Mouse (Mus musculus): Measurements from ENCODE around the gene Rps12-ps3. TPM values are rescaled to one million over a fixed set of nuclear protein-coding genes. Genes with fewer than 3 reads are reported as not detected.

The Rps12-ps3 gene
- polyA plus RNA-seq (2016; fragmentation: Nextera tagmentation; extraction: Ambion mirVana), result 3.3 and 17.4 TPM in 2 replicates

DNA sequence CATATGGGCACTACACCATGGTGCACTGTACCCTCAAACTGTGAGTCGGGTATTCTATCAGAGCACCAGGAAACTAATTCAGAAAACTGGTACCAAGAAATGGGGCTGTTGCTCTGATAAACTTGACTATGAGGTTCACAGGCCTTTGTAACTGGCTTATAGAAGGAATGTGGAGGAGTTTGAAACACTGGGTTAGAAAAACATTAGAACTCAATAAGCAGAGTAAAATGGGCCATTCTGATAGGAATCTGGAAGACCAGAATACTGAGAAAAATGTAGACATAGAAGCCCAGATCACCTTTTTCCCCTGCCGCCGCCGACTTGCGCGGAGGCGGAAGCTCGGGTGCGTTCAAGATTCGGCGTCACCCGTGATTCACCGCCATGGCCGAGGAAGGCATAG is at the start of gene Rps12-ps3:
TSS of gene Rps12-ps3 (plus strand) at position 301 of the 400 bp plus-strand sequence.
- no peaks in the 10 kb centered on the region for H3K27me3 ChIP-seq (ENCODE audit: insufficient read depth, poor library complexity, severe bottlenecking)
- DNase-seq (ENCODE audit: low spot score), result no peak
- H3K9me3 ChIP-seq, result no peaks in the 10 kb centered on the region
- H3K4me3 ChIP-seq, result no peak within 1 kb of the TSS
- no peak within 1 kb of the TSS for H3K27ac ChIP-seq
- WGBS, result 98% methylated on average over 14 of the region's 14 CpGs
- H3K36me3 ChIP-seq, result peaks cover 22% of the 10 kb centered on the region
- H3K4me1 ChIP-seq (replicated peaks), result no peaks in the 10 kb centered on the region

GRCm38 (mm10) chr19:59273190-59273589 is 48.9 kb upstream of the Rps12-ps3 start:
- H3K4me1 ChIP-seq (replicated peaks), result peaks cover 11% of the 10 kb centered on the region; the same call in 1 of the 2 replicates
- 82% methylated on average over 7 of the region's 7 CpGs for WGBS

GRCm38 (mm10) chr19:59276354-59276753 is 45.7 kb upstream of the Rps12-ps3 start:
- DNase-seq (ENCODE audit: low spot score), result peak; percentile 36
- 84% methylated on average over 7 of the region's 7 CpGs for WGBS
- no peaks in the 10 kb centered on the region for H3K9me3 ChIP-seq

More at GRCm38 (mm10) chr19:59273190-59273589, 48.9 kb upstream of the Rps12-ps3 start:
- Histone ChIP-seq H3K4me3 (no peak overlapping the region), H3K27me3 (ENCODE audit: insufficient read depth, poor library complexity, severe bottlenecking) (peaks cover 10% of the 10 kb centered on the region; the same call in 1 of the 2 replicates), H3K27ac (no peak overlapping the region), H3K36me3 (no peaks in the 10 kb centered on the region), H3K9me3 (no peaks in the 10 kb centered on the region)
- no peak for DNase-seq (ENCODE audit: low spot score)

DNA sequence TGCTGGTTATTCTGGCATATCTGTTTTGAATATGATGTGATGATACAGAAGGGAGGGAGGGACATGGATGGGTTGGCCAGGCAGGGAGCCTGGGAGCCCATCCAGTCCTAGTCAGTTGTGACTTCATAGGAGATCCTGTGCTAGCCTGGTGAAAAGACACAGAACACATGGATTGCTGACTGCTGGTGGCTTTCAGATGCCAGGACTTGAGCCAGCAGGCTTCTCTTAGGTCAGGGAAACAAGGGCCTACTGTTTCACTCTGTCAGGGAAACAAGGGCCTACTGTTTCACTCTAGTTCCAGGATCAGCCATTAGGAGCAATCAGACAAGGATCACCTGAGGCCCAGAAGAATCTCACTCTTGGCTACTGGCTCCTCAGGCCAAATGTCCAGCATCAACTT is 41.2 kb upstream of the Rps12-ps3 start:
- no peaks in the 10 kb centered on the region for H3K27me3 ChIP-seq (ENCODE audit: insufficient read depth, poor library complexity, severe bottlenecking)
- H3K27ac ChIP-seq, result no peak overlapping the region
- H3K4me3 ChIP-seq, result no peak overlapping the region
- peaks cover 15% of the 10 kb centered on the region for H3K36me3 ChIP-seq
- no peak for DNase-seq (ENCODE audit: low spot score)
- peaks cover 8% of the 10 kb centered on the region; the same call in 1 of the 2 replicates for H3K4me1 ChIP-seq (replicated peaks)
- H3K9me3 ChIP-seq, result no peaks in the 10 kb centered on the region

More at GRCm38 (mm10) chr19:59276354-59276753, 45.7 kb upstream of the Rps12-ps3 start:
- H3K27ac ChIP-seq, result no peak overlapping the region
- peaks cover 8% of the 10 kb centered on the region; the same call in 1 of the 2 replicates for H3K4me1 ChIP-seq (replicated peaks)
- peaks cover 4% of the 10 kb centered on the region; the same call in 1 of the 2 replicates for H3K27me3 ChIP-seq (ENCODE audit: insufficient read depth, poor library complexity, severe bottlenecking)
- no peak overlapping the region for H3K4me3 ChIP-seq
- peaks cover 12% of the 10 kb centered on the region for H3K36me3 ChIP-seq

- Histone ChIP-seq H3K27ac (no peak overlapping the region), H3K4me3 (no peak overlapping the region), H3K27me3 (ENCODE audit: insufficient read depth, poor library complexity, severe bottlenecking) (no peaks in the 10 kb centered on the region), H3K9me3 (no peaks in the 10 kb centered on the region), H3K4me1 (replicated peaks) (peaks cover 5% of the 10 kb centered on the region; the same call in 1 of the 2 replicates), H3K36me3 (peaks cover 18% of the 10 kb centered on the region)
- WGBS, result 88% methylated on average over 3 of the region's 3 CpGs
- no peak for DNase-seq (ENCODE audit: low spot score)
Observed at GRCm38 (mm10) chr19:59282001-59282400, 40.1 kb upstream of the Rps12-ps3 start.

DNA sequence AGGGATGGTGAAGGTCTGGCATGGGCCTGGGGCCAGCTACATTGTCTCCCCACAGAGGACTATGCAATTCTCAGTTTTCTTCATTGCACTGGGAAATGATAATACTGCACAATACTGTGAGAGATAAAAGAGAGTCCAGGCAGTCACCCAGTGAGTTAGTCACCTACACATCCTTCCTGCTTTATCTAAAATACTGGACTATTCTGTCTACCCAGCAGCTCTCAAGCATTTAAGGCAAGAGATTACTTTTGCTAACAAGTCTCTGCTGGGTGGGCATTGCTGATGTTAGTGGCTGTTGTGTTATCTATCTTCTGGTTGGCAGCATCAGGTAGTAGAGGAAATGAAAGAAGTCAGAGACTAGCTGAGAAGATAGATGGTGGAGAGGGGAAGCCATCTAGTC is 33.0 kb upstream of the Rps12-ps3 start:
- no peaks in the 10 kb centered on the region for H3K27me3 ChIP-seq (ENCODE audit: insufficient read depth, poor library complexity, severe bottlenecking)
- H3K27ac ChIP-seq, result no peak overlapping the region
- no peak overlapping the region for H3K4me3 ChIP-seq
- DNase-seq (ENCODE audit: low spot score), result no peak
- H3K36me3 ChIP-seq, result 0 out of 2 replicates have a peak, but pooled peaks cover 3% of the 10 kb centered on the region
- no peaks in the 10 kb centered on the region for H3K9me3 ChIP-seq
- H3K4me1 ChIP-seq (replicated peaks), result no peaks in the 10 kb centered on the region

DNA sequence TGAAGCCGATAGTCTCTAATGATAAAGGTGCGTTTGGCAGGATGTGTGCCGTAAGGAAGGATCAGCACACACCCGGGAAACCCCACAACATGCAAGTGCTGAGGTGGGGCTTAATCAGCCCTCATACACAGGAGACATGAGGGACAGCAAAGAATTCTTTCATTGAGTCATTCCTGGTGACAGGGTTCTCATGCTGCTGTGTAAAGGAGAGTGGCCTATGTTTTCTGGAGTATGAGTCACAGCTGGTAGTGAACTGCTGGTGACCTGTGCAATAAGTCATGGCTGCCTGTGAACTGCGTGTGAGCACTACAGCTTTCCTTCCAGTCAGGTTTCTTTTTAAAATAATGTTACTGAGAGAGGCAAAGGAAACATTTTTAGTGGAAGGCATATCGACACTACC is 32.3 kb upstream of the Rps12-ps3 start:
- Histone ChIP-seq H3K4me1 (replicated peaks) (no peaks in the 10 kb centered on the region), H3K27ac (no peak overlapping the region), H3K9me3 (no peaks in the 10 kb centered on the region), H3K36me3 (0 out of 2 replicates have a peak, but pooled peaks cover 3% of the 10 kb centered on the region), H3K4me3 (no peak overlapping the region), H3K27me3 (ENCODE audit: insufficient read depth, poor library complexity, severe bottlenecking) (no peaks in the 10 kb centered on the region)
- WGBS, result 93% methylated on average over 6 of the region's 6 CpGs
- no peak for DNase-seq (ENCODE audit: low spot score)

DNA sequence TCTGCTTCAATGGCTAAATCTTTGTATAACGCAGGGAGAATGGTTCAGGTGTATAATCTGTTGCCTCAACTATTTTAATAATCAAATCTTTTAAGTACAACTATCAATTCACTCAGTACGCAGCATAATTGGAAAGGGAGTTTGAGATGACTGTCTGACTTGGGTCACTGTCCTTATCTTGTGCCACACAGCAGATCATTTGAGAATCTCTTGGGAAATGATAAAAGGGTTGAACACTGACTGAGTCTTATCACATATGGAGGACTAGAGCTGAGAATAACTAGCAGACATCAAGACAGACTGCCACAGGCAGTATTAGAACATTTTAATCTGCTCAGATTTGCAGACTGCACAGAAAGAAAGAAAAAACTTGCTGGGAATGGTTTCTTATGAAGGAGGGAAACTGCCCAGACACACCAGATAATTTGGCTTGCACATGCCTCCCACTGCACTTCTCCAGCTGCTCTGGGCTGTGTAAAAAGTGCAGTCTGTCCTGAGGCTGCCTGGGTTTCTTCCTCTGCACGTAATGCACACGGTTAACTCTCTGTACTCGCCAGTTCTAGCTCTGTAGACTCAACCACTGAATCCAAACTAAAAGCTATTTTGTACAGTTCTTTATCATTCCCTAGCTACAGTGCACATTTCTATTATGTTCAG is 29.8 kb upstream of the Rps12-ps3 start:
- no peak overlapping the region for H3K4me3 ChIP-seq
- DNase-seq (ENCODE audit: low spot score), result no peak
- no peaks in the 10 kb centered on the region for H3K4me1 ChIP-seq (replicated peaks)
- H3K27ac ChIP-seq, result no peak overlapping the region
- no peaks in the 10 kb centered on the region for H3K9me3 ChIP-seq
- 90% methylated on average over 5 of the region's 5 CpGs for whole genome bisulfite sequencing
- H3K27me3 ChIP-seq (ENCODE audit: insufficient read depth, poor library complexity, severe bottlenecking), result no peaks in the 10 kb centered on the region
- 0 out of 2 replicates have a peak, but pooled peaks cover 2% of the 10 kb centered on the region for H3K36me3 ChIP-seq

GRCm38 (mm10) chr19:59315308-59315707 is 6.8 kb upstream of the Rps12-ps3 start:
- Histone ChIP-seq H3K36me3 (peaks cover 12% of the 10 kb centered on the region), H3K27ac (no peak overlapping the region), H3K4me1 (replicated peaks) (no peaks in the 10 kb centered on the region), H3K9me3 (no peaks in the 10 kb centered on the region), H3K4me3 (no peak overlapping the region), H3K27me3 (ENCODE audit: insufficient read depth, poor library complexity, severe bottlenecking) (no peaks in the 10 kb centered on the region)
- DNase-seq (ENCODE audit: low spot score), result no peak

DNA sequence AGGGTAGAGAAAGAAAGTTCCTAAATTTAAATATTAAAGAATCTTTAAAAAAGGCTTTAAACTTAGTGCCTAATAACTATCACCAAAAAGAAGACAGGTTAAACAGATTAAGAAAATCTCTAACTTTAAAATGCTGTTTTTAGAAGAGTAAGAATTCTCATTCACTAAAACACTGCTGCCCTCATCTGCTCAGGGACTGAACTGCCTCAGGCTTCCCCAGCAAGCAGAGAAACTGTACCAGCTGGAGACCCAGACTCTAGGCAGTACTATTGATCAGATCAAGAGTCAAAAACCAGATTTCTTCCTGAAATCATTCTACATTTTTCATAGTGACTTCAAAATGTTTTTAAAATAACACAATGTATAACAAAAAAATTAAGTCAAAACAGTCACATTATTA is 5.5 kb upstream of the Rps12-ps3 start:
- no peaks in the 10 kb centered on the region for H3K4me1 ChIP-seq (replicated peaks)
- no peaks in the 10 kb centered on the region for H3K27me3 ChIP-seq (ENCODE audit: insufficient read depth, poor library complexity, severe bottlenecking)
- H3K4me3 ChIP-seq, result no peak overlapping the region
- no peaks in the 10 kb centered on the region for H3K9me3 ChIP-seq
- DNase-seq (ENCODE audit: low spot score), result no peak
- H3K27ac ChIP-seq, result no peak overlapping the region
- peaks cover 17% of the 10 kb centered on the region for H3K36me3 ChIP-seq

- DNase-seq (ENCODE audit: low spot score), result no peak
- no peak overlapping the region for H3K4me3 ChIP-seq
- H3K4me1 ChIP-seq (replicated peaks), result no peaks in the 10 kb centered on the region
- no peak overlapping the region for H3K27ac ChIP-seq
- no peaks in the 10 kb centered on the region for H3K27me3 ChIP-seq (ENCODE audit: insufficient read depth, poor library complexity, severe bottlenecking)
- H3K36me3 ChIP-seq, result peaks cover 13% of the 10 kb centered on the region
- H3K9me3 ChIP-seq, result no peaks in the 10 kb centered on the region
Observed at GRCm38 (mm10) chr19:59330816-59331225, 8.7 kb downstream of the Rps12-ps3 start.

DNA sequence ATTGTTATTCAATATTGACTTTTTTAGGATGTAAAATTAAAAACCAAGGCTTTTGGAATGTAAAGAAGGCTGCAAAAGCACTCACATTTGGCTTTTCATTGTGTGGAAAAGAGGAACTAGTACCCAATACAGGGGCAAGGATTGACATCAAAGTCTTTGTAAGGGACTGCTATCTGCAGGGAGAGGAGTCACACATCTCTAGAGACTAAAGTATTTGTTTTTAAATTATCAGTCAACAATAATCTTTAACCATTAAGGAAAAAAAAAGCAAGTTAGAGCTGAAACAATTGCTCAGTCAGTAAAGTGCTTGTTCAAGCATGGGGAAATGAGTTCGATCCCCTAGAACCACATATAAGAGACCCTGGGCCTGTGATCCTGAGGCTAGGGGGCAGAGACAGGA is 14.6 kb downstream of the Rps12-ps3 start:
- no peak overlapping the region for H3K4me3 ChIP-seq
- peaks cover 14% of the 10 kb centered on the region; the same call in 1 of the 2 replicates for H3K36me3 ChIP-seq
- WGBS, result 96% methylated on average over 1 of the region's 1 CpGs
- H3K9me3 ChIP-seq, result no peaks in the 10 kb centered on the region
- peaks cover 9% of the 10 kb centered on the region for H3K4me1 ChIP-seq (replicated peaks)
- no peaks in the 10 kb centered on the region for H3K27me3 ChIP-seq (ENCODE audit: insufficient read depth, poor library complexity, severe bottlenecking)
- no peak overlapping the region for H3K27ac ChIP-seq
- no peak for DNase-seq (ENCODE audit: low spot score)

DNA sequence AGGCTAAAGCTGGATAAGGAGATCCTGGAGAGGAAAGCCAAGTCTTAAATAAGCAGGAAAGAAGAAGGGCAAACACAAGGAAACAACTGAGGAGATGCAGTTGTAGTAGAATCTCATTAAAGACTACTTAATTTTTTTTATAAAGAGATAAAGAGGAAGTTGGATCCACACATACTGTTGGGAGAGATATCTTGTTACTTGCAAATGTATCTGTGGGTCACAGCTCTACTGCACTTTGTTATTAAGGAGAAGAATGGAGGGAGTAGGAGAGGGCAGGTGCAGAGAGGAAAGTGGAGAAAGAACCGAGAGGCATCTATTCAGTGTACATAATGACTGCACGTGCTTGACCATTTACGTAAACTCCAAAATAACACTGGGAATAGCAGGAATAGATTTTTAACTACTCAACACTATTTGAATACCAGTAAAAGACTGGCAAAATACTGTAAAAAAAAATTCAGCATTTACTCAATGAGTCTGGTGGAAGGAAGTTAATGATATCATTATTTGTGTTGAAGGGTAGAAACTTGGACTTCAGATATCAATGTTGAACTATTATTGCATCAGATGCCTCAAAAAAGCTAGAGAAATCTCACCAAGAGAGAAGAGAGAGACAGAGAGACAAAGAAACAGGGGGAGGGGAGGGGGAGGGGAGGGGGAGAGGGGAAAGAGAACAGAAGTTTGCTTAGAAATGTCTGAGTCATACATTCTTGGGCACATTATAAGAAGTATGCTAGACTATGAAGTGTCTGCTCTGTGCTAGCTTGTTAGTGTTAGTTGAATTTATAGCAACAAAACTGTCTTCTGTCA is 16.0 kb downstream of the Rps12-ps3 start:
- DNase-seq (ENCODE audit: low spot score), result no peak
- H3K36me3 ChIP-seq, result peaks cover 13% of the 10 kb centered on the region; the same call in 1 of the 2 replicates
- WGBS, result 91% methylated on average over 3 of the region's 3 CpGs

More for the DNA sequence above, 16.0 kb downstream of the Rps12-ps3 start:
- H3K4me3 ChIP-seq, result no peak overlapping the region
- H3K27ac ChIP-seq, result no peak overlapping the region
- peaks cover 23% of the 10 kb centered on the region for H3K4me1 ChIP-seq (replicated peaks)
- no peaks in the 10 kb centered on the region for H3K9me3 ChIP-seq
- no peaks in the 10 kb centered on the region for H3K27me3 ChIP-seq (ENCODE audit: insufficient read depth, poor library complexity, severe bottlenecking)
